Mouse (Mus musculus): Measurements from ENCODE around the gene Sos1.

The Sos1 gene

DNA sequence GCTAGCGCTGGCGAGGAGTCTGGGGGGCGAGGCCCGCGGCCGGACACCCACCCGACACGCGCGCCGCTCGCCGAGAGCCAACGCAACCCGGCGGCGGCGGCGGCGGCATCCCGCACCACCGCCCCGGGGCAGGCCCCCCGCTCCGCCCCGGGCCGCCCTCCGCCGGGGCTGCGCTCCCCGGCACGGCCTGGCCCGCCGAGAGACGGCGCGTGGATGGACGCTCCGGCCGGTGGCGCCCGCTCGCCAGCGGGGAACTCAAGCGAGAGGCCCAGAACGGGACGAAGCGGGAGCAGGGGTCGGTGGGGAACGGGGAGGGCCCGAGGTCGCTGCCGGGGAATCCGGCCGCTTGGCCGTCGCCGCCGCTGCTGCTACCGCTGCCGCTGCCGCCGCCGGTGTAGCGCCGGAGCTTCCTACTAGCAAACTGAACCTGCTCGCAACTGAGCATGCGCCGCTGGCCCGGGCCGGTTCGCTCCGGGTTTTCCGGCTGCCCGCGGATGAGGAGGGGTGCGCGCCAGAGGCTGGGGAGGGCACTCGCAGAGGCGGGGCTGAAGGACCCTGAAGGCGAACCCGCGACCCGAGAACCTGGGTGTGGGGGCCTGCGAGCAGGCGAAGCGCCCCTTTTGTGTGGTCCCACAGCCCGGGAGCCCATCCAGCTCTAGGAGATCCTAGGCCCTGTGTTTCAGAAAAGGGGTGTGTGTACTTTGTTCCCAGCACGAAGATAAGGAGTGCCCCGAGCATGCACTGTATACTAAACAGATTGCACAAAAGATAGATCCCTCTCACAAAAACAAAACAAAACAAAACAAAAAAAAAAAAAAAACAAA, at the start of gene Sos1:
Gene Sos1, minus strand, starts transcription at position 423 of the 824 bp plus-strand sequence.
- peak; percentile 97 to 98 for DNase-seq

- DNase-seq: no peak
Observed at GRCm38 (mm10) chr17:80523231-80523630, 43.0 kb upstream of the Sos1 start.

- DNase-seq: no peak
Observed at GRCm38 (mm10) chr17:80522229-80522556, 41.9 kb upstream of the Sos1 start.

DNA sequence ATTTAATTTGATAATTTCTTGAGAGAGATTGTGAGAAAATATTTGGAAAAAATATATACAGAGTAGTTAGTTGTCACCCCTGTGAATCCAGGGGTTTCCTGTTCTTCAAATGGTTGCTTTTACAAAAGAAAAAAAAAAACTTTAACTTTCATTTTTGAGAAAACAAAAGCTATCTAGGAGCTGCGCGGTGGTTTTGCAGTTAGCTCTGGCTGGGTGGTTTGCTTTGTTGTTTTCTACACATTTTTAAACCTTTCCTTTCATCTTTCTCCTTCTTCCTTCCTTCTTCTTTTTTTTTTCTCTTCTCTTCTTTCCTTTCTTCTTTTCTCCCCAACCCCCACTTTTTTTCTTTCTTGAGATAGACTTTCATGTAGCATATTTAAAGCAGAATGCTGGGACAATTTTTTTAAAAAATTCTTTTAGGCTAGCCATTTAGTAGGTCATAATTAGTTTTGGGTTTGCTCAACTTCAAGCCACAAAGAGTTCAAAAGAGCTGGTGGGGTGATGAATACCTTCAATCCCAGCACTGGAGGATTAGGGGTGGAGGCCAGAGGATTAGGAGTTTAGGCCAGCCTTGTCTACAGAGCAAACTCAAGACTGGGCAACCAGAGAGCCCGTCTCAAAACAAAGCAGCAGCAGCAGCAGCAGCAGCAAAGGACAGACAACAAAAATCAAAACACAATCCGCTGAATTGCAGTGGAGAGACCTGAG, 41.4 kb upstream of the Sos1 start:
- no peak for DNase-seq

DNA sequence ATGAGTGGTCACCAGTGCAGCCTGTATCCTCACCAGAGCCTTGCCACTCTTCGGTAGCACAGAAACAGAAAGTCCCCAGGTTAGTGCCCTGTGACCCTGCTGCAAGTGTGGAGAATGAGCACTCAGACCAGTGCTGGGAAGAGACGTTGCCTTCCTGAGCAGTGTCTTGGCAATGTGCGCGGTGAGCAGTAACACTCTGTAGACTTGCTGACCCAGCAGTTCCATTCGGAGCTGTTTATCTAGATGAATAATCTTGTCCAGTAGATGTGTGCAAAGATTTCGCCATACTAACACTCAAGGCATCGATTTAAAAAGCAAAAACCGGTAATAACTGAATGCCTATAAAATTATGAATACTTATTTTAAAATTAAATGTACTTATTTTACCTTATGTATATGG, 40.3 kb upstream of the Sos1 start:
- DNase-seq: peak; percentile 45 to 62

DNA sequence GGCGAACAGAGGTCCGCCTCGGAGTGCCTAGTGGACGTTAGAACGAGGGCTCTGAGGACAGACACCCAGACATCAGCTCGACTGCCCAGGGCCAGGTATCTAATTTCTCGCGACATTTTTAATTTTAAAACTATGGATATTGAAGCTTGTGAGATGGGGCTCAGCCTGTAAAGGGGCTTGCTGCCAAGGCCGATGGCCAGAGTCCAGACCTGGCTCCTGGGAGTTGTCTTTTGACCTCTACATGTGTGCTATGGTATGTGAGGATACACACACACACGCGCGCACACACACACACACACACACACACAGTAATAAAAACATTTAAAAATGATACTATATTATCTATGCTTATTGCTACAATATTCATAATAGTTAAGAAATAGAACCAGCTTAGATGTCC, 38.6 kb upstream of the Sos1 start:
- no peak for DNase-seq

- DNase-seq: no peak
Observed at GRCm38 (mm10) chr17:80517244-80517643, 37.0 kb upstream of the Sos1 start.

- DNase-seq: peak; percentile 44 to 64
Observed at GRCm38 (mm10) chr17:80515956-80516355, 35.7 kb upstream of the Sos1 start.

GRCm38 (mm10) chr17:80515513-80515912, 35.3 kb upstream of the Sos1 start:
- no peak for DNase-seq

GRCm38 (mm10) chr17:80513766-80514165, 33.5 kb upstream of the Sos1 start:
- no peak for DNase-seq

DNA sequence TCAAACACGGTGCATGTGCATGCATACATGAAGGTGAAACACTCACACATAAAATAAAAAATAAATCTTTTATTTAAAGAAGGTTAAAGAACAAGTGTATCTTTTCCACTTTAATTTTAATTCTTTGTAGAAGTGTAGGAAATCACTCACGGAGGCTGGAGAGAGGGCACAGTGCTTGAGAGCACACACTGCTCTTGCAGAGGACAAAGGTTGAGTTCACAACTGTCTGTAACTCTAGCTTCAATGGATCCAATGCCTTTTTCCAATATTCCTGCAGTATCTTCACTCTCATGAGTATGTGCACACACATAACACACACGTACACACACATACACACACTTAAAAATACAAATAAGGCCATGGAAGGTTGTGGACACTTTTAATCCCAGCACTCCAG, 30.2 kb upstream of the Sos1 start:
- no peak for DNase-seq

DNA sequence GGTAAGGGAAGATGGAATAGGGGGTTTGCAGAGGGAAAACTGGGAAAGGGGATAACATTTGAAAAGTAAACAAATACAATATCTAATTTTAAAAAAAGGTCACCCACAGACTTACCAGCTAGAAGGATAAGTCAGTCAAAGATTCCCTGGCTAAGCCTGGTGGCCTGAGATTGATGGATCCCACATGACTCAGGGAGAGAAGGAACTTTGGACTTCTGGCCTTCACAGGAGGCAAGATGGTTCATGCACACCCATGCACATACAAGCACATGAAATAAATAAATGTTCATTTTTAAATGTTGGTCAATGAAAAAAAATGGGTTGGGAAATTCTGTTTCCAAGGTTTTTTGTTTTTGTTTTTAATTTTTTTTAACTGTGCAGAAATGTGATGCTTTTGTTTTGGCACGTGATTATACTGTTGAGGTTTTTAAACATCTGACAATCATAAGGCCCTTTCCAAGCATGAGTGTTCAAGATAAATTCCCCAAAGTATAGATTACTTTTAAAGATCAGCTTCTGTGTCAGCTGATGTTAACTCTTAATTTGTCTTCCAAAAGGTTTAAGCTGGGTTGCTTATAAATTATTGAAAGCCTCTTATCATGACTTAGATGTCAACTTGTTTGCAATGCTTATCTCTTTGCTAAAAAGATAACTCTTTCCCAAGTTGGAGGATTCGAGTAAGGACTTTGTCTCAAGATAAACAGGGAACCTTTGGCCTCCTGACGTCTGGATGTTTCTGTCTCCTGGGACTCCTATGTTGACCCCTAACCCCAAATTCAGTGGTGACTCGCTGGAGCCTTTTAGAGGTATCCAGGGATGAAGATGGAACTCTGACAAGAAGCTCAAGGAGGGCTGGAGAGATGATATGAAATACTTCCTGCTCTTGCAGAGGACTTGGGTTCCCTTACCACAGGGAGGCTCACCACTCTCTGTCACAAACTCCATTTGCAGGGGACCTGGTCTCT, 29.5 kb upstream of the Sos1 start:
- DNase-seq: peak; percentile 8 to 18

GRCm38 (mm10) chr17:80505766-80506165, 25.5 kb upstream of the Sos1 start:
- DNase-seq: no peak

DNA sequence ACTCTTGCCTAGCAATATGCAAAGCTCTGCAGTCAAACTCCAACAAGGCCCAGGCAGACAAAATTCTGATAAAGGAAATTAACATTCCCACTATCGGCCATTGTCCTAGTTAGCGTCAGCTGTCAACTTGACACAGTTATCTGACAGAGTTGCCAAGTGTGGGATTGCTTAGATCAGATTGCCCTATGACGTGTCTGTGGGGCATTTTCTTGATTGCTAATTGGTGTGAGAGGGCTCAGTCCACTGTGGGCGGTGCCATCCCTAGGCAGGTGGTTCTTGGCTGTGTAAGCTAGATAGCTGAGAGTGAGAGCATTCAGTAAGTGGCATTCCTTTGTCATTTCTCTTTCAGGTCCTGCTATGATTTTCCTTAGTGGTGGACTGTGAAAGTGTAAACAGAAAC, 25.1 kb upstream of the Sos1 start:
- no peak for DNase-seq

DNA sequence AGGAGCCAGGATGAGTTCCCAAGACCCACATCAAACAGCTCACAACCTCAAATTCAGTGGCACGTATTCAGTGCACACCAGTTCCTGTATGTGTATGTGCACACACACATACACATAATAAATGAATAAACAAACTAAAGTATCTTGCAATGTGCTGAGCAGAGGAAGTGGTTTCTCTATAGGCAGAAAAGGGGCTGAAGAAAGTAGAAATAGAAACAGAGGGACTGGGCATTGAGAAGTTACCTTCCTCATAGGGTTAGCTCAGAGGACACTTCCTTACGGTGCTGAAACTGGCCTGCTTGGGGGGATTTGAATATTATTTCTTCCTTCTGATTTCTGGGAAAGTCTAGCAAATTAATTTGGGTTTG, 21.5 kb upstream of the Sos1 start:
- no peak for DNase-seq

- no peak for DNase-seq
Observed at GRCm38 (mm10) chr17:80501037-80501804, 21.0 kb upstream of the Sos1 start.

GRCm38 (mm10) chr17:80500025-80500424, 19.8 kb upstream of the Sos1 start:
- DNase-seq: no peak

DNA sequence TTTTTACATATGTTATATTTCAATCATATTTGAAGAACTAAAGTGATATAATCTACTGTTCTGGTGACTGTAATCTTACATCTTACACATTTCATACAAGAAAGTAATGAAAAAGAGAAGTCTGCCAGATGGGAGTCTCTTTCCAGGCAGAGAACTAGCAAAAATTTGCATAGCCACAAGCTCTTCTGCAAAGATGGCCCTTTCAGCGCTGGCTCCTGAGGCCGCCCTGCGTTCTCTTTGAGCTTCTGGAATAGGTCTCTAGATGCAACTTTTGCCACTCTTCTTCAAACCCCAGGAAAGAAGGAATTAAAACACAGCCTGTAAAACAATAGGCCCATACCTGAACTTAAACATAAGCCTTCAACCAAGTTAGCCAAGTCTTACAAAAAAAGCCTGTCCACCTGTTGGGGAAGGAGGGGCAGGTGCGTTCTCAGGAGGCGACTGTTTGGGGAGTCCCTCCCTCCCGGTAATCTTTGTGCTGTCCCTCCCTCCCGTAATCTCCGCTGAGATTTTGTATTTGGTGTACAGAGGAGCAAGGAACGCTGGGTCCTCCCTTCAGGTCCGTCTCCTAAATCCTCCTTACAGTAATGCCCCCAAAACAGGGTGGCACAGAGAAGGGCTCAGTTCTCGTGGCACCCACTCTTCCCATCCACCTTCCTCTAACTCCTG, 18.5 kb upstream of the Sos1 start:
- DNase-seq: no peak

- DNase-seq: no peak
Observed at GRCm38 (mm10) chr17:80497183-80497601, 16.9 kb upstream of the Sos1 start.

- no peak for DNase-seq
Observed at GRCm38 (mm10) chr17:80496607-80497170, 16.4 kb upstream of the Sos1 start.

DNA sequence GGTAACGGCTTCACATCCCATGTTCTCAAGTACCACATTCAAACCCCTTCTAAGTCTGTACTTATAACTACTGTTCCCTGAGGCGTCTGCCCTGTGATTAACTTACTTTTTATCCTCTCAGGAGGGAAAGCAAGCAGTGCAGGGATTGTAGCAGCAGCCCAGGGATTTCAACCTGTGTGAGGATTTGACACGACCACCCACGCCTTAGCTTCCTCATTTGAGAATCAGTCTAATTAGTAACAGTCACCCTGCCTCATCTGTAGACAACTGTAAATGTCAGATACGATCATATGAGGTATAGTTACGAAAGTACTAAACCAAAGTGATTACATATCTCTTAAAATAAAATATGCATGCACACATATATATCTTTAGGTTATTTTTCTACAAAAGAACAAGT, 15.9 kb upstream of the Sos1 start:
- DNase-seq: no peak

- DNase-seq: no peak
Observed at GRCm38 (mm10) chr17:80493891-80494290, 13.6 kb upstream of the Sos1 start.
